Mouse (Mus musculus) limb, embryonic 11.5 days (tissue): ENCODE results near the gene Gys1. TPM values are rescaled to one million over a fixed set of nuclear protein-coding genes. Genes with fewer than 3 reads are reported as not detected.
A peak's percentile ranks its signal among the peaks of the same experiment; 100 is the strongest.

ENCODE experiments used
- ATAC-seq: fragments of 200-750 bp; cut with Nextera tagmentation; 2 replicates; pipeline ENCODE4 v1.8.0; 2017; ENCODE audit warnings: low read depth; ENCODE audit not compliant: insufficient number of reproducible peaks, low FRiP score, low TSS enrichment
- DNase-seq: peaks from one replicate; pipeline ENCODE4 v3.0.0-alpha.2; 2015; ENCODE audit warnings: low spot score
- H3K27ac ChIP-seq: fragments of 300-500 bp; sonication (generic); replicated peaks from 2 replicates; pipeline ENCODE4 v1.5.1; 2014; ENCODE audit warnings: low read depth, mild to moderate bottlenecking, low read length
- H3K27me3 ChIP-seq: fragments of 300-500 bp; sonication (generic); 2 replicates; pipeline ENCODE4 v1.6.1; 2014; ENCODE audit warnings: mild to moderate bottlenecking, low read length, mixed read lengths; ENCODE audit not compliant: control insufficient read depth, insufficient read depth
- H3K36me3 ChIP-seq: fragments of 300-500 bp; sonication (generic); 2 replicates; pipeline ENCODE4 v1.6.1; 2014; ENCODE audit warnings: mild to moderate bottlenecking, low read length, moderate library complexity, mixed read lengths; ENCODE audit not compliant: control insufficient read depth, insufficient read depth
- H3K4me1 ChIP-seq: fragments of 300-500 bp; sonication (generic); 2 replicates; pipeline ENCODE4 v1.6.1; 2014; ENCODE audit warnings: low read length, mixed read lengths; ENCODE audit not compliant: control insufficient read depth, insufficient read depth
- H3K4me2 ChIP-seq: fragments of 300-500 bp; sonication (generic); 2 replicates; pipeline ENCODE4 v1.6.1; 2014; ENCODE audit warnings: low read depth, mild to moderate bottlenecking, moderate library complexity; ENCODE audit not compliant: severe bottlenecking
- H3K4me3 ChIP-seq: fragments of 300-500 bp; sonication (generic); 2 replicates; pipeline ENCODE4 v1.5.1; 2014; ENCODE audit warnings: low read depth, low read length
- H3K9ac ChIP-seq: fragments of 300-500 bp; sonication (generic); 2 replicates; pipeline ENCODE4 v1.6.1; 2014; ENCODE audit warnings: mild to moderate bottlenecking, low read length
- H3K9me3 ChIP-seq: fragments of 300-500 bp; sonication (generic); 2 replicates; pipeline ENCODE4 v1.6.1; 2016; ENCODE audit warnings: low read length; ENCODE audit not compliant: control insufficient read depth
- WGBS: fragments of 180-500 bp; shearing (Covaris S2); extraction: QIAGEN DNeasy Blood & Tissue Kit; methylation state at CpG from one replicate; pipeline ENCODE4 v1.1.7; 2014; 5-methylcytosine and 5-hydroxymethylcytosine counted together
- polyA plus RNA-seq: library from polyadenylated mRNA; unstranded; fragments of >200 nt; fragmentation: Nextera tagmentation; extraction: Ambion mirVana; gene quantifications from 2 replicates; pipeline ENCODE4 v1.2.1, GENCODE M21; 2014

Gene Gys1
- polyA plus RNA-seq, 1 experiment from 2014 or later, result 39.1 TPM

DNA sequence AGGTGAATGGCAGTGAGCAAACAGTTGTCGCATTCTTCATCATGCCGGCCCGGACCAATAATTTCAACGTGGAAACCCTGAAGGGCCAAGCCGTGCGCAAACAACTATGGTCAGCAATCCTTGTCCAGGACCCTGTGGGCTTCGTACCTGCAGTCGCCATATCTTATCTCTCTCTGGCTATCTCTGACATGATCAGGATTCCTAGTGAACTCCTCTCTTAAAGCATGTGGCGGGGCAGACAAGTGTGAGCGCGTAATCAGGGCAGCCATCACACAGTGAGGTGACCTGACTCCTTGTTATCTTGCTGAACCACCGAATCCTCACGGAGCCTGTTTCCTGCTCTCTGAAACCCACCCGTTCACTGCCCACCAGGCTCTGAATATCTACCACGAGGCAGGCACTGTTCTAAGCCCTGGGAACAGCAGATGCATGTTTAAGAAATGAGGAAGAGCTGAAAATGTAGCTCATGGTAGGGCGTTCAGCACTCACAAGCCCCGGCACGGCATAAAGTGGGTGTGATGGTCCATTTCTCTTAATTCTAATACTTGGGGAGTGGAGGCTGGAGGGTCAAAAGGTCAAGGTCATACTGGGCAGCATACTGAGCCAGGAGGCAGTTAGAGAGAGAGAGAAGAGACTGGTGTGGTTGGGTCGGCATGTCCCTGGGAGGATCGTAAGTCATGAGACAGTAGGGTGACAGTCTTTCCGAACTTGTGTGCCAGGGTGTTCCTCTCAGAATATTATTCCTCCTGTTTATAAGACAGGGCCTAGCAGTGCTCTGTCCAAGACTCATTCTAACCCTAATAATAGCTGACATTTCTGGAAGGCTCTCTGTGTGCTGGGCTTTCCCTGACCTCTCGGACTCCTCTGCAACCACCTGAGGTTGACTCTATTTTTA, 9.1 kb downstream of the Gys1 start:
- H3K9ac ChIP-seq, result no peak overlapping the region
- H3K4me3 ChIP-seq, result no peak overlapping the region
- H3K9me3 ChIP-seq, result no peaks in the 10 kb centered on the region
- no peak for DNase-seq
- WGBS, result 87% methylated on average over 22 of the region's 22 CpGs
- H3K4me1 ChIP-seq, result no peaks in the 10 kb centered on the region
- no peak for ATAC-seq
- H3K4me2 ChIP-seq, result no peak overlapping the region
- H3K36me3 ChIP-seq, result peaks cover 9% of the 10 kb centered on the region; the same call in 1 of the 2 replicates
- H3K27me3 ChIP-seq, result no peaks in the 10 kb centered on the region
- H3K27ac ChIP-seq, result no peak overlapping the region

DNA sequence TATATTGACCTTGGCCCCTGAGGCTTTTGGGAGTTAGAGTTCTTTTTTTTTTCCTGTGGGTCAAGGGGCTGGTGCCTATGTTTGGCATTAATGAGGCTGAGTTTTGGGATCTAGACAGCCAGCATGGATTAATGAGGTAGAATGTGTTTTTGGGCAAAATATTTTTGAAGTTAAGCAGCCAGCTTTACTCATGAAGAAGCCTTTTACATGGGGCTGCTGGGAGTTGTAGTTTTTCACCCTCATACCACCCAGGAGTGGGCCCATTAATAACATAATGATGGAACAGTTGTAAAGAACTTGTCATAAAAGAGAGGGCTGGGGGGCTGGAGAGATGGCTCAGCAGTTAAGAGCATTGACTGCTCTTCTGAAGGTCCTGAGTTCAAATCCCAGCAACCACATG, 11.9 kb downstream of the Gys1 start:
- no peaks in the 10 kb centered on the region for H3K27me3 ChIP-seq
- H3K36me3 ChIP-seq, result peaks cover 7% of the 10 kb centered on the region; the same call in 1 of the 2 replicates
- no peak overlapping the region for H3K27ac ChIP-seq
- H3K9ac ChIP-seq, result no peak overlapping the region
- DNase-seq (no peak), ATAC-seq (no peak)
- H3K9me3 ChIP-seq, result no peaks in the 10 kb centered on the region
- H3K4me1 ChIP-seq, result no peaks in the 10 kb centered on the region
- H3K4me2 ChIP-seq, result no peak overlapping the region
- no peak overlapping the region for H3K4me3 ChIP-seq

DNA sequence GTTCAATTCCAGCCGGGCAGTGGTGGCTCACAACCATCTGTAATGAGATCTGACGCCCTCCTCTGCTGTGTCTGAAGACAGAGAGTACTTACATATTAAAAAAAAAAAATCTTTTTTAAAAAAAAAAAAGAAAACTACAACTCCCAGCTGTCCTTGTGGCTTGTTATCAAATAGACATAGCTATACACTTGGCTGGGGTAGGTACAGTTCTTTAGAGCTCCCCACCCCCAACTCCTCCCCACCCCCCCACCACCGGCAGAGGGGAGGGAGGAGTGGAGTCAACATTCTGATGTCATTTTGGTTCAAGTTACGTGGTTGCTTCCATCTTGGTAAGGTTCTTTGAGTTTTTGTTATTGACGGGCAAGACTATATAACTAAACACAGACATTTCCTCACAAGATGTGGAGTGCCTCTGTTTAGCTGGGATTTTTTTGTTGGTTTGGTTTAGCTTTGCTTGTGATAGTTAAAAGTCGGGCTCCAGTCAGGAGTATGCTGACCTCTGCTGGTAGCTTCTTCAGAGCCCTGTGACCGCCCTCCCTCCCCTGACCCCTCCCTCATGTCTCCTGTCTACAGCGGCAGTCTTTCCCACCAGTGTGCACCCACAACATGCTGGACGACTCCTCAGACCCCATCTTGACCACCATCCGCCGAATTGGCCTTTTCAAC, 12.8 kb downstream of the Gys1 start:
- Histone ChIP-seq H3K4me1 (no peaks in the 10 kb centered on the region), H3K27ac (no peak overlapping the region), H3K4me3 (no peak overlapping the region), H3K36me3 (peaks cover 7% of the 10 kb centered on the region; the same call in 1 of the 2 replicates), H3K9me3 (no peaks in the 10 kb centered on the region), H3K4me2 (no peak overlapping the region), H3K27me3 (no peaks in the 10 kb centered on the region), H3K9ac (no peak overlapping the region)
- 30% methylated on average over 11 of the region's 11 CpGs for WGBS
- DNase-seq, result peak; percentile 49
- no peak for ATAC-seq

DNA sequence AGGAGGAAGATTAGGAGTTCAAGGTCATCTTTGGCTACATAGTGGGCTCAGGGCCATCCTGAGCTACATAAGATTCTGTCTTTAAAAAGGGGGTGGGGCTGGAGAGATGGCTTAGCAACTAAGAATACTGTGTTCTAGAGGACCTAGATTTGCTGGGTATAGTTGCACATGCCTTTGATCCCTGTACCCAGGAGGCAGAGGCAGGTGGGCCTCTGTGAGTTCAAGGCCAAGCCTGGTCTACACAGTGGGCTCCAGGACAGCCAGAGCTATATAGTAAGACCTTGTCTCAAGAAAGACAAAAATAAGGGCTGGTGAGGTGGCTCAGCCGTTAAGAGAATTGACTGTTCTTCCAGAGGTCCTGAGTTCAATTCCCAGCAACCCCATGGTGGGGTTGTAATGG, 15.3 kb downstream of the Gys1 start:
- 82% methylated on average over 1 of the region's 1 CpGs for WGBS
- Histone ChIP-seq H3K36me3 (peaks cover 8% of the 10 kb centered on the region; the same call in 1 of the 2 replicates), H3K4me2 (no peak overlapping the region), H3K9ac (no peak overlapping the region), H3K4me1 (no peaks in the 10 kb centered on the region), H3K27ac (no peak overlapping the region), H3K27me3 (no peaks in the 10 kb centered on the region), H3K9me3 (no peaks in the 10 kb centered on the region), H3K4me3 (no peak overlapping the region)
- ATAC-seq (no peak), DNase-seq (no peak)

DNA sequence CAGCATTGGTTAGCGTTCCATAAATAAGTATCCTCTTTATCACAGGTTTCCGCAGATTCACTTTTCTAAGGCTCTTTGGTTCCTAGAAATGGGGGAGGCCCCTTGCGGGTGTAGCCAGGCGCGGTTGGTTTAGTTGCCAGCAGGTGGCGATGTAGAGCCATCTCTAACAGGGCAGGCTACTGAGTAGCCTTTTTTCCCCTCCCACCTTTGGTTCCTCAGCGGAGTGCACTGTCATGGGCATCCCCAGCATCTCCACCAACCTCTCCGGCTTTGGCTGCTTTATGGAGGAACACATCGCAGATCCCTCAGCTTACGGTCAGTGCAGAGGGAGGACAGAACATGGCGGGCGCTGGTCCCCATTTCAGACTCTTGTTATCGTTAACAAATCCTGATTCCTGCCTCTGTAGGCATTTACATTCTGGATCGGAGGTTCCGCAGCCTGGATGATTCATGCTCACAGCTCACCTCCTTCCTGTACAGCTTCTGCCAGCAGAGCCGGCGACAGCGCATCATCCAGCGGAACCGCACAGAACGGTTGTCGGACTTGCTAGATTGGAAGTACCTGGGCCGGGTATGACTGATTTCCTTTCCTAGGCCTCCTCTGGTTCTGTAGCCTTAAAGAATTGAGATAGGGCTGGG, 16.8 kb downstream of the Gys1 start:
- no peak overlapping the region for H3K9ac ChIP-seq
- H3K27me3 ChIP-seq, result no peaks in the 10 kb centered on the region
- DNase-seq, result peak; percentile 88
- no peak overlapping the region for H3K4me2 ChIP-seq
- H3K4me3 ChIP-seq, result no peak overlapping the region
- peaks cover 14% of the 10 kb centered on the region; the same call in 1 of the 2 replicates for H3K36me3 ChIP-seq
- H3K4me1 ChIP-seq, result no peaks in the 10 kb centered on the region
- H3K9me3 ChIP-seq, result no peaks in the 10 kb centered on the region
- H3K27ac ChIP-seq, result no peak overlapping the region
- WGBS, result 52% methylated on average over 23 of the region's 23 CpGs
- ATAC-seq, result peak; percentile 42; the same call in 1 of the 2 replicates

DNA sequence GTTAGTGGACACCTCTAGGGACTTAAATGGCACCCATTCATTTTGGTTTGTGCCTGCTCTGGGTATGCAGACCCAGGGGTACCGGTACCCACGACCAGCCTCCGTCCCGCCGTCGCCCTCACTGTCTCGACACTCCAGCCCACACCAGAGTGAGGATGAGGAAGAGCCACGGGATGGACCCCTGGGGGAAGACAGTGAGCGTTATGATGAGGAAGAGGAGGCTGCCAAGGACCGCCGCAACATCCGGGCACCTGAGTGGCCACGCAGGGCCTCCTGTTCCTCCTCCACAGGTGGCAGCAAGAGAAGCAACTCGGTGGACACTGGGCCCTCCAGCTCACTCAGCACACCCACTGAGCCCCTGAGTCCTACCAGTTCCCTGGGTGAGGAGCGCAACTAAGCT, 20.3 kb downstream of the Gys1 start:
- DNase-seq (no peak), ATAC-seq (no peak)
- no peak overlapping the region for H3K9ac ChIP-seq
- H3K4me2 ChIP-seq, result no peak overlapping the region
- peaks cover 18% of the 10 kb centered on the region for H3K4me1 ChIP-seq
- 90% methylated on average over 15 of the region's 15 CpGs for WGBS
- H3K27me3 ChIP-seq, result no peaks in the 10 kb centered on the region
- no peaks in the 10 kb centered on the region for H3K9me3 ChIP-seq
- no peak overlapping the region for H3K27ac ChIP-seq
- H3K36me3 ChIP-seq, result peaks cover 26% of the 10 kb centered on the region; the same call in 1 of the 2 replicates
- no peak overlapping the region for H3K4me3 ChIP-seq

DNA sequence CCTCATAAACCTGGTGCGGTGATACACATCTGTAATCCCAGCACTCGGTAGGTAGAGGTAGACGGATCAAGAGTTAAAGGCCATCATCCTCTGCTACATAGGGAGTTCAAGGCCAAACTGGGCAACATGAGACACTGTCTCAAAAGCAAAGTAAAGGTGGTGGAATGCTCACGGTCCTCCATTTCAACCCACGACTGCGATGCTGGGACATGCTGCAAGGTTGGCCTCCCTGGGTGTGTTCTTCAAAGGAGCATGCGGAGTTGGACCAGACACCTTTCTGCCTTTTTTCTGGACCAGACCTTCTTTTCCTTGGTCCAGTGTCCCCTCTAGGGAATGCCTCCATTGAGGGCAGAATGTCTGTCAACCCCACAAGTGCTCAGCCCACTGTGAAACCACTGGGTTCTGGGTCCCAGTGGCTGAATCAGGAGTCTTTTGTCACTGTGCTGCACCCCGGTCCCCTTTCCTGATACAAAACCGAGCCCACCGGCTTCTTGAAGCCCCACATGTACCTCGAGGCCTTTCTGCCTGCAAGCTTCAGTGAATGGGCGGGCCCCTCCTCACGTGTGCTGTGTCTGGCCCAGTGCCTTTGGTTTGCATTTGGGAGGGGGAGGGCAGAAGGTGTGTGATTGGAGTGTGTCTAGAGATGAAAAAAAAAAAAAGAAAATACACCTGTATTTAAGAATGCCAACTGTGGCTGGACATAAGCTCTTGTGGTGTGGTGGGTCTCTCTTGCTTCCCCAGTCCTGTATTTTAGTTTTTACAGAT, 21.5 kb downstream of the Gys1 start:
- Histone ChIP-seq H3K4me1 (peaks cover 20% of the 10 kb centered on the region), H3K4me3 (no peak overlapping the region), H3K36me3 (peaks cover 26% of the 10 kb centered on the region; the same call in 1 of the 2 replicates), H3K4me2 (no peak overlapping the region), H3K9ac (no peak overlapping the region), H3K27ac (no peak overlapping the region), H3K9me3 (no peaks in the 10 kb centered on the region), H3K27me3 (no peaks in the 10 kb centered on the region)
- DNase-seq, result no peak
- ATAC-seq, result no peak
- 73% methylated on average over 13 of the region's 13 CpGs for WGBS

DNA sequence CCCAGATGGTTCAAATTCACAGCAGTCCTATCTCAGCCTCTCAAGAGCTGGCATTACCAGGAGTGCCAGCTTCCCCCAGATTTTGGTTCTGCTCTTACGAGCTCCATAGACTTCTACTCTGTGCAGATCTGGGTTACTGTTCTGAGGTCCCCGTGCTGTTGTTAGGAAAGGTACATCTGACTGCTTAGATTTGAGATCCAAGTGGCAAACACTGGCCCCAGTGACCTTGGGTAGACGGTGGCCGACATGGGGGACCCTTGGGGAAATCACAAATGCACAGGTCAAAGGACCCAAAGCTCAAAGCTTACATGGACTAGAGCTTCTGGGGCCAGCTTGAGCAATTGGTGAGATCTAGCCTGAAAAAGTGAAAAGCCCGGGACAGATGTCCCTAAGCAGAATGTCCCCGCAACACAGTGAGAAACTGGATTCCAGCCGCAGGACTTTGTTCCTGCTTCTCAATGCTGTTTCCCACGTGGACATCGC, 22.1 kb downstream of the Gys1 start:
- H3K4me1 ChIP-seq, result peaks cover 23% of the 10 kb centered on the region
- peak overlapping the region; percentile 20 for H3K4me2 ChIP-seq
- no peak for DNase-seq
- peaks cover 26% of the 10 kb centered on the region; the same call in 1 of the 2 replicates for H3K36me3 ChIP-seq
- WGBS, result 59% methylated on average over 9 of the region's 9 CpGs
- no peaks in the 10 kb centered on the region for H3K9me3 ChIP-seq
- no peaks in the 10 kb centered on the region for H3K27me3 ChIP-seq
- H3K4me3 ChIP-seq, result no peak overlapping the region
- H3K27ac ChIP-seq, result no peak overlapping the region
- no peak overlapping the region for H3K9ac ChIP-seq
- ATAC-seq, result no peak
